Mouse (Mus musculus) MEL (cell line): ENCODE results near the gene Unc79. TPM values are rescaled to one million over a fixed set of nuclear protein-coding genes. Genes with fewer than 3 reads are reported as not detected.

Experiments used
- DNase-seq: peaks from one replicate; pipeline ENCODE4 v3.0.0; 2011; ENCODE audit warnings: low read depth, low spot score
- H3K27ac ChIP-seq: 2 replicates; pipeline ENCODE4 v1.5.1; 2012; ENCODE audit warnings: low read depth, mild to moderate bottlenecking, control low read depth, low read length, moderate library complexity; ENCODE audit not compliant: control insufficient read depth
- H3K27me3 ChIP-seq, 2 experiments: fragments of 150-350 bp in 1 of 2; sonication (generic) in 1 of 2; 2 replicates each; pipeline ENCODE4 v1.6.1; 2012; ENCODE audit warnings: low read length in 2 of 2, mild to moderate bottlenecking in 2 of 2, improper control_type of control experiment in 1 of 2, moderate library complexity in 1 of 2; ENCODE audit not compliant: insufficient read depth in 2 of 2, control insufficient read depth in 1 of 2
- H3K36me3 ChIP-seq, 2 experiments: 2 replicates each; pipeline ENCODE4 v1.6.1; 2012 to 2014; ENCODE audit warnings: low read length in 2 of 2, improper control_type of control experiment in 1 of 2, inconsistent platforms in 1 of 2, mild to moderate bottlenecking in 1 of 2; ENCODE audit not compliant: insufficient read depth in 2 of 2, control insufficient read depth in 1 of 2
- H3K4me1 ChIP-seq, 2 experiments: fragments of 150-350 bp in 1 of 2; sonication (generic) in 1 of 2; 2 replicates each; pipeline ENCODE4 v1.6.1; 2012; ENCODE audit warnings: low read length in 2 of 2, improper control_type of control experiment in 1 of 2, mild to moderate bottlenecking in 1 of 2; ENCODE audit not compliant: insufficient read depth in 2 of 2, control insufficient read depth in 1 of 2
- H3K4me3 ChIP-seq, 2 experiments: fragments of 150-350 bp in 1 of 2; sonication (generic) in 1 of 2; 2 replicates each; pipeline ENCODE4 v1.5.1; 2012; ENCODE audit warnings: low read depth in 2 of 2, low read length in 2 of 2, mild to moderate bottlenecking in 2 of 2, moderate library complexity in 2 of 2, control low read depth in 1 of 2, improper control_type of control experiment in 1 of 2; ENCODE audit not compliant: control insufficient read depth in 1 of 2, insufficient read depth in 1 of 2
- H3K79me2 ChIP-seq: 2 replicates; pipeline ENCODE4 v1.6.1; 2012; ENCODE audit warnings: mild to moderate bottlenecking, low read length, moderate library complexity; ENCODE audit not compliant: control insufficient read depth, poor library complexity, insufficient read depth
- H3K9ac ChIP-seq: 2 replicates; pipeline ENCODE4 v1.6.1; 2012; ENCODE audit warnings: low read depth, mild to moderate bottlenecking, control low read depth, low read length, moderate library complexity; ENCODE audit not compliant: control insufficient read depth, poor library complexity, severe bottlenecking
- H3K9me3 ChIP-seq: fragments of 150-350 bp; sonication (generic); replicated peaks from 2 replicates; pipeline ENCODE4 v1.6.1; 2012; ENCODE audit warnings: mild to moderate bottlenecking, low read length, improper control_type of control experiment, moderate library complexity; ENCODE audit not compliant: insufficient read depth
- CHD2 ChIP-seq: IDR thresholded peaks from 2 replicates; pipeline ENCODE4 v1.6.1; 2011; ENCODE audit warnings: low read length, improper control_type of control experiment
- E2F4 ChIP-seq: IDR thresholded peaks from 2 replicates; pipeline ENCODE4 v1.6.1; 2011; ENCODE audit warnings: low read depth, low read length, improper control_type of control experiment, borderline replicate concordance
- ELF1 ChIP-seq: IDR thresholded peaks from 2 replicates; pipeline ENCODE4 v1.6.1; 2014; ENCODE audit warnings: low read depth, mild to moderate bottlenecking, inconsistent platforms, low read length, improper control_type of control experiment, moderate library complexity
- GABPA ChIP-seq: IDR thresholded peaks from 2 replicates; pipeline ENCODE4 v1.6.1; 2012; ENCODE audit warnings: low read depth, mild to moderate bottlenecking, inconsistent platforms, low read length, improper control_type of control experiment, moderate library complexity
- HCFC1 ChIP-seq: IDR thresholded peaks from 2 replicates; pipeline ENCODE4 v1.6.1; 2012; ENCODE audit warnings: low read depth, mild to moderate bottlenecking, inconsistent platforms, low read length, improper control_type of control experiment, moderate library complexity
- KAT2A ChIP-seq: conservative IDR thresholded peaks from 2 replicates; pipeline ENCODE4 v1.6.1; 2012; ENCODE audit warnings: low read depth, low read length, improper control_type of control experiment, inconsistent platforms
- MAFK ChIP-seq: IDR thresholded peaks from 2 replicates; pipeline ENCODE4 v1.6.1; 2011; ENCODE audit warnings: low read depth, mild to moderate bottlenecking, low read length, improper control_type of control experiment, borderline replicate concordance
- MAZ ChIP-seq: IDR thresholded peaks from 2 replicates; pipeline ENCODE4 v1.6.1; 2012; ENCODE audit warnings: low read depth, mild to moderate bottlenecking, inconsistent platforms, low read length, improper control_type of control experiment
- MYC ChIP-seq: IDR thresholded peaks from 2 replicates; pipeline ENCODE4 v1.6.1; 2011; ENCODE audit warnings: low read depth, mild to moderate bottlenecking, low read length, improper control_type of control experiment, moderate library complexity
- NRF1 ChIP-seq: IDR thresholded peaks from 2 replicates; pipeline ENCODE4 v1.6.1; 2014; ENCODE audit warnings: low read depth, mild to moderate bottlenecking, inconsistent platforms, low read length, improper control_type of control experiment, moderate library complexity; ENCODE audit not compliant: poor library complexity, insufficient read depth, severe bottlenecking
- POLR2AphosphoS2 ChIP-seq: IDR thresholded peaks from 2 replicates; pipeline ENCODE4 v1.6.1; 2011; ENCODE audit warnings: low read length, improper control_type of control experiment
- POLR2AphosphoS5 ChIP-seq: IDR thresholded peaks from 2 replicates; pipeline ENCODE4 v1.6.1; 2012; ENCODE audit warnings: low read depth, borderline replicate concordance, mild to moderate bottlenecking, inconsistent platforms, low read length, moderate library complexity, mixed read lengths
- RAD21 ChIP-seq: IDR thresholded peaks from 2 replicates; pipeline ENCODE4 v1.6.1; 2011; ENCODE audit warnings: mild to moderate bottlenecking, low read depth, low read length, improper control_type of control experiment
- SMC3 ChIP-seq: IDR thresholded peaks from 2 replicates; pipeline ENCODE4 v1.6.1; 2011; ENCODE audit warnings: low read depth, low read length, improper control_type of control experiment
- TAL1 ChIP-seq: IDR thresholded peaks from 2 replicates; pipeline ENCODE4 v1.6.1; 2012; ENCODE audit warnings: mild to moderate bottlenecking, inconsistent platforms, low read length, moderate library complexity, mixed read lengths
- TBP ChIP-seq: IDR thresholded peaks from 2 replicates; pipeline ENCODE4 v1.8.0; 2011; ENCODE audit warnings: low read depth, low read length, improper control_type of control experiment
- UBTF ChIP-seq: IDR thresholded peaks from 2 replicates; pipeline ENCODE4 v1.6.1; 2012; ENCODE audit warnings: low read depth, mild to moderate bottlenecking, inconsistent platforms, low read length, improper control_type of control experiment, moderate library complexity, borderline replicate concordance; ENCODE audit not compliant: insufficient read depth
- USF2 ChIP-seq, 2 experiments: IDR thresholded peaks; 2 replicates each; pipeline ENCODE4 v1.6.1; 2011 to 2012; ENCODE audit warnings: improper control_type of control experiment in 2 of 2, low read length in 2 of 2, borderline replicate concordance in 1 of 2, inconsistent platforms in 1 of 2, low read depth in 1 of 2, mild to moderate bottlenecking in 1 of 2; ENCODE audit not compliant: insufficient read depth in 1 of 2
- ZNF384 ChIP-seq: IDR thresholded peaks from 2 replicates; pipeline ENCODE4 v1.6.1; 2012; ENCODE audit warnings: low read depth, mild to moderate bottlenecking, inconsistent platforms, low read length, improper control_type of control experiment
- polyA plus RNA-seq, 2 experiments: library from polyadenylated mRNA; stranded (reverse) in 1 of 2; unstranded in 1 of 2; fragments of >175 nt in 1 of 2; fragments of >200 nt in 1 of 2; gene quantifications; 2 replicates each; pipeline versions ENCODE4 v1.2.1 to v1.2.4; 2012; ENCODE audit warnings: low replicate concordance in 2 of 2, low read depth in 1 of 2; ENCODE audit not compliant: insufficient read length in 2 of 2, insufficient read depth in 1 of 2, missing spikeins in 1 of 2
- total RNA-seq: library from RNA; depleted of rRNA; stranded (reverse); fragments of 300-350 nt; gene quantifications from 2 replicates; pipeline ENCODE4 v1.2.3, GENCODE M21; 2012

Unc79 gene
- total and polyA plus RNA-seq, 3 experiments, result 0.01 TPM; not detected in 2

- Histone ChIP-seq H3K27ac (no peak overlapping the region), H3K27me3 (no peaks in the 10 kb centered on the region), H3K4me3 (no peak overlapping the region), H3K79me2 (no peaks in the 10 kb centered on the region), H3K4me1 (no peaks in the 10 kb centered on the region), H3K36me3 (no peaks in the 10 kb centered on the region), H3K9ac (no peak overlapping the region), H3K9me3 (no peaks in the 10 kb centered on the region)
- TF ChIP-seq MYC (no peak), GABPA (no peak)
- DNase-seq, result peak; percentile 19
Measured at GRCm38 (mm10) chr12:103103601-103104000, 154.9 kb downstream of the Unc79 start.

GRCm38 (mm10) chr12:103109301-103109700 lies 160.6 kb downstream of the Unc79 start:
- TF ChIP-seq POLR2AphosphoS5 (no peak), ZNF384 (no peak), MAZ (no peak), MYC (no peak), RAD21 (no peak), SMC3 (no peak), HCFC1 (no peak), TBP (no peak), UBTF (no peak), TAL1 (no peak), MAFK (no peak), GABPA (no peak)
- no peak overlapping the region for H3K9ac ChIP-seq
- H3K36me3 ChIP-seq, result no peaks in the 10 kb centered on the region
- H3K27ac ChIP-seq, result no peak overlapping the region
- no peaks in the 10 kb centered on the region for H3K27me3 ChIP-seq
- H3K79me2 ChIP-seq, result no peaks in the 10 kb centered on the region
- no peaks in the 10 kb centered on the region for H3K4me1 ChIP-seq
- H3K9me3 ChIP-seq, result no peaks in the 10 kb centered on the region
- no peak overlapping the region for H3K4me3 ChIP-seq
- DNase-seq, result no peak

- Histone ChIP-seq H3K27me3 (no peaks in the 10 kb centered on the region), H3K27ac (no peak overlapping the region), H3K4me3 (no peak overlapping the region), H3K36me3 (no peaks in the 10 kb centered on the region), H3K79me2 (no peaks in the 10 kb centered on the region), H3K9ac (no peak overlapping the region), H3K4me1 (no peaks in the 10 kb centered on the region), H3K9me3 (no peaks in the 10 kb centered on the region)
- DNase-seq, result no peak
- TF ChIP-seq KAT2A, result no peak
- no peak for TF ChIP-seq CHD2
- TF ChIP-seq NRF1, result no peak
- TF ChIP-seq ELF1, result no peak
- TF ChIP-seq POLR2AphosphoS2, result no peak
- TF ChIP-seq E2F4, result no peak
- TF ChIP-seq USF2 (IDR thresholded peaks at IDR 0.05; ENCODE audit: borderline replicate concordance in 1 of 2, insufficient read depth in 1 of 2, low read depth in 1 of 2, low read length in 2 of 2), result no peak
- no peak for TF ChIP-seq RAD21
- no peak for TF ChIP-seq TAL1
Measured at GRCm38 (mm10) chr12:103116639-103117038, 168.0 kb downstream of the Unc79 start.
